Mouse (Mus musculus) thymus, postnatal 25 days (tissue): ENCODE results near the gene Rimkla.

Source experiments
- DNase-seq: peaks from one replicate; pipeline ENCODE4 v3.0.0; 2022

Gene Rimkla

DNA sequence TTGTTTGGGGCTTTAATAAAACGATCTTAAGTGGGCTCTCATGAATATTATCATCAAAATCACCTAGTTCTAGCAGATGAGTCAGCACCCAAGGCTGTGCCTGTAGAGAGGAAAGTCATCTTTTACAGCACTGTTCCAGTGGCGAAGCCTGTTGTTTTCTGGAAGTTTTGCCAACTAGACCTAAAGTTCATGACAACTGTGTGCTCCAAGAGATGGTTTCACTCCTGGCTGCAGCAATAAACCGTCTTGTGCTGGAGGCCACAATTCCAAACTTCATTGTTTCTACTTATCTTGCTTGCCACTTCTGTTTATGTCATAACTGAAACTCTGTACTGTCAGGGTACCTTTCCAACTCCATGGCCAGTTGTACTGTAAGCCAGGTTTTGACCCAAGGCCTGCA lies 75.2 kb downstream of the Rimkla start:
- no peak for DNase-seq
